10 mouse cellular contexts compared by ENCODE assay signal in the genomic region with DNA sequence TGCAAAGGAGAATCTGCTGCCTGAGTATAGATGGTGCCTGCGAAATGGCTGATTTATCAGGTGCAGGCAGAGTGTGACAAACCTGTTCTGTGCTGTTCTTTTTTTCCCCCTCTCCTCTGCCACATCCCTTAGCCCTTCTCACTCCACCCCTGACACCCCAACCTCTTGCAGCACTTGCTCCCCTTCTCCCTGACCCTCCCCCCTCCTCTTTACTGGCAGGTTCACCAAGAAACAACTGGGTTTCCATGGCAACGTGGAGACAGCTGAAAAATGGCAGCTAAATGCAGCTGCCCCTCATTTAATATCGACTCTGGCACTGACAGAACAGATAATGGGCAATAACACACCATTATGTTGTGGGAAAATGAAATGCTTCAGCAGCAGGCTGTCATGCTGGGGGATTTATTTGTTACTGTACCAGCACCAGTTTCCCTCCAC.
DNase-seq lines count a peak whose midpoint lies in the region; ATAC-seq and TF ChIP-seq lines count a peak whose summit lies in the region.
"Had no signal": no experiment of that assay in that cellular context is flagged by ENCODE, and none has a peak within 500 bp of the region (broad histone marks: within the 10 kb centered on the region; RNA-seq: fewer than 3 reads in every experiment).

No protein-coding gene starts in this region.

- no peaks in the 10 kb centered on the region for H3K27me3 ChIP-seq in forebrain, postnatal 0 days (ENCODE audit: insufficient read depth, low read length)
- no peaks in the 10 kb centered on the region for H3K27me3 ChIP-seq in midbrain, embryonic 13.5 days

- H3K27ac ChIP-seq in forebrain, postnatal 0 days (ENCODE audit: low read depth, low read length): peak overlapping the region; percentile 74
- peak overlapping the region; percentile 90 for H3K27ac ChIP-seq in midbrain, embryonic 13.5 days

- no peaks in the 10 kb centered on the region for H3K36me3 ChIP-seq in forebrain, postnatal 0 days (ENCODE audit: insufficient read depth)
- no peaks in the 10 kb centered on the region for H3K36me3 ChIP-seq in midbrain, embryonic 13.5 days

- H3K9me3 ChIP-seq in forebrain, postnatal 0 days (ENCODE audit: low read length): no peaks in the 10 kb centered on the region
- H3K9me3 ChIP-seq in midbrain, embryonic 13.5 days: no peaks in the 10 kb centered on the region

- peak overlapping the region; percentile 21 for H3K4me2 ChIP-seq in forebrain, postnatal 0 days (ENCODE audit: low read depth)
- peak overlapping the region; percentile 41 for H3K4me2 ChIP-seq in midbrain, embryonic 13.5 days (replicated peaks)

- 7% methylated on average over 3 of the region's 3 CpGs for WGBS in forebrain, postnatal 0 days
- 15% methylated on average over 3 of the region's 3 CpGs for WGBS in midbrain, embryonic 13.5 days

- DNase-seq in R1 (ENCODE audit: low read depth, low spot score): peak; percentile 10
- DNase-seq in embryo, embryonic 10 days (ENCODE audit: low spot score): peak; percentile 70
- peak; percentile 76 for DNase-seq in forebrain, postnatal 0 days
- DNase-seq in heart, adult 18-20 months: no peak
- no peak for DNase-seq in ovary, postnatal 10 days (ENCODE audit: low spot score)
- DNase-seq: cerebellum, adult 11-12 months; liver, postnatal 0 days had no signal

- H3K4me1 ChIP-seq in forebrain, postnatal 0 days (ENCODE audit: insufficient read depth): peaks cover 9% of the 10 kb centered on the region; the same call in 1 of the 2 replicates
- H3K4me1 ChIP-seq in midbrain, embryonic 13.5 days (replicated peaks): peaks cover 23% of the 10 kb centered on the region

- ATAC-seq in forebrain, postnatal 0 days: peak; percentile 85
- peak; percentile 93 for ATAC-seq in midbrain, embryonic 13.5 days
- no peak for ATAC-seq in megakaryocyte, adult 5-6 weeks (ENCODE audit: poor library complexity, severe bottlenecking)
- ATAC-seq: inflammation-experienced regulatory T-cells, adult 6 months; liver, postnatal 0 days had no signal

- H3K9ac ChIP-seq in forebrain, postnatal 0 days: peak overlapping the region; percentile 28
- H3K9ac ChIP-seq in midbrain, embryonic 13.5 days (replicated peaks): no peak overlapping the region; the same call in 1 of the 2 replicates
- H3K9ac ChIP-seq: liver, postnatal 0 days had no signal

- TF ChIP-seq CTCF in forebrain, postnatal 0 days (IDR thresholded peaks at IDR 0.05; ENCODE audit: low read depth): no peak

- no peak overlapping the region for H3K4me3 ChIP-seq in forebrain, postnatal 0 days (ENCODE audit: low read depth, low read length)
- H3K4me3 ChIP-seq in midbrain, embryonic 13.5 days (replicated peaks): no peak overlapping the region

Comparison
In these comparisons a context has a peak if more than half of its experiments do, and no peak if none do; other contexts are left out.
1. DNase-seq: peak in R1 (single experiment), embryo, embryonic 10 days (single experiment) and forebrain, postnatal 0 days (single experiment); none in heart, adult 18-20 months (0 of 2) and ovary, postnatal 10 days (single experiment).